Mouse (Mus musculus) testis, adult 2 months (tissue): ENCODE measurements at regions not wholly inside any gene's neighbourhood (a gene's known extent, or its start where the extent isn't known, plus 50 kb on each side); places are given as distances from the start of the nearest gene placed in this dataset.

Source experiments
- CTCF ChIP-seq: fragments of 200-500 bp; IDR thresholded peaks from 2 replicates; pipeline ENCODE4 v1.5.1; 2012; ENCODE audit warnings: low read depth, mild to moderate bottlenecking, inconsistent platforms, low read length, moderate library complexity; ENCODE audit not compliant: control insufficient read depth, insufficient read depth, insufficient replicate concordance
- POLR2A ChIP-seq: fragments of 200-500 bp; IDR thresholded peaks from 2 replicates; pipeline ENCODE4 v1.6.1; 2012; ENCODE audit warnings: low read depth, mild to moderate bottlenecking, inconsistent platforms, low read length, moderate library complexity; ENCODE audit not compliant: control insufficient read depth

GRCm38 (mm10) chr7:113059967-113060284, 106.2 kb downstream of the Rassf10 start:
- TF ChIP-seq CTCF (no peak), POLR2A (no peak)
